Mouse (Mus musculus): ENCODE measurements around the gene Ppard. TPM values are rescaled to one million over a fixed set of nuclear protein-coding genes. Genes with fewer than 3 reads are reported as not detected.

Ppard gene
- polyA plus RNA-seq, 1 experiment from 2014 or later: 1.5 TPM

- H3K4me2 ChIP-seq: no peak overlapping the region
- H3K36me3 ChIP-seq: peaks cover 32% of the 10 kb centered on the region
- no peaks in the 10 kb centered on the region for H3K9me3 ChIP-seq
- H3K4me3 ChIP-seq: no peak overlapping the region
- H3K27ac ChIP-seq (replicated peaks): no peak overlapping the region
- WGBS: 64% methylated on average over 3 of the region's 3 CpGs
- no peak for ATAC-seq (ENCODE audit: extremely low read depth, insufficient number of reproducible peaks, low FRiP score, low TSS enrichment)
- H3K4me1 ChIP-seq: peaks cover 16% of the 10 kb centered on the region
- H3K9ac ChIP-seq: no peak overlapping the region
- H3K27me3 ChIP-seq (replicated peaks): no peaks in the 10 kb centered on the region
These were observed 68.3 kb downstream of the Ppard start for GRCm38 (mm10) chr17:28300850-28301249.

- no peaks in the 10 kb centered on the region for H3K27me3 ChIP-seq (replicated peaks)
- peaks cover 17% of the 10 kb centered on the region for H3K4me1 ChIP-seq
- H3K4me2 ChIP-seq: no peak overlapping the region
- no peak overlapping the region for H3K4me3 ChIP-seq
- peaks cover 4% of the 10 kb centered on the region for H3K36me3 ChIP-seq
- ATAC-seq (ENCODE audit: extremely low read depth, insufficient number of reproducible peaks, low FRiP score, low TSS enrichment): no peak
- no peaks in the 10 kb centered on the region for H3K9me3 ChIP-seq
- H3K9ac ChIP-seq: no peak overlapping the region
- H3K27ac ChIP-seq (replicated peaks): no peak overlapping the region
- 61% methylated on average over 10 of the region's 10 CpGs for WGBS
These were observed 72.7 kb downstream of the Ppard start for GRCm38 (mm10) chr17:28305172-28305571.

- Histone ChIP-seq H3K27me3 (replicated peaks) (no peaks in the 10 kb centered on the region), H3K27ac (replicated peaks) (peak overlapping the region; percentile 15; the same call in 1 of the 2 replicates), H3K4me3 (0 out of 2 replicates have a peak overlapping the region, but pooled peaks have one; percentile 11), H3K36me3 (no peaks in the 10 kb centered on the region), H3K9ac (peak overlapping the region; percentile 74), H3K4me1 (peaks cover 19% of the 10 kb centered on the region), H3K9me3 (no peaks in the 10 kb centered on the region), H3K4me2 (peak overlapping the region; percentile 58)
- no peak for ATAC-seq (ENCODE audit: extremely low read depth, insufficient number of reproducible peaks, low FRiP score, low TSS enrichment)
- WGBS: 14% methylated on average over 18 of the region's 18 CpGs
These were observed 76.0 kb downstream of the Ppard start for GRCm38 (mm10) chr17:28308297-28309195.

- Histone ChIP-seq H3K4me1 (peaks cover 30% of the 10 kb centered on the region), H3K4me3 (no peak overlapping the region), H3K27me3 (replicated peaks) (no peaks in the 10 kb centered on the region), H3K9ac (no peak overlapping the region), H3K36me3 (peaks cover 3% of the 10 kb centered on the region), H3K27ac (replicated peaks) (no peak overlapping the region), H3K9me3 (no peaks in the 10 kb centered on the region), H3K4me2 (no peak overlapping the region)
- ATAC-seq (ENCODE audit: extremely low read depth, insufficient number of reproducible peaks, low FRiP score, low TSS enrichment): no peak
- 72% methylated on average over 3 of the region's 3 CpGs for WGBS
These were observed 78.3 kb downstream of the Ppard start for GRCm38 (mm10) chr17:28310831-28311230.

- Histone ChIP-seq H3K27ac (replicated peaks) (no peak overlapping the region), H3K27me3 (replicated peaks) (no peaks in the 10 kb centered on the region), H3K9me3 (no peaks in the 10 kb centered on the region), H3K9ac (no peak overlapping the region), H3K36me3 (peaks cover 10% of the 10 kb centered on the region), H3K4me3 (no peak overlapping the region), H3K4me2 (no peak overlapping the region), H3K4me1 (peaks cover 32% of the 10 kb centered on the region)
- no peak for ATAC-seq (ENCODE audit: extremely low read depth, insufficient number of reproducible peaks, low FRiP score, low TSS enrichment)
- 79% methylated on average over 5 of the region's 5 CpGs for WGBS
These were observed 79.0 kb downstream of the Ppard start for GRCm38 (mm10) chr17:28311366-28312132.

- H3K4me3 ChIP-seq: peak overlapping the region; percentile 80
- H3K36me3 ChIP-seq: peaks cover 20% of the 10 kb centered on the region
- H3K27me3 ChIP-seq (replicated peaks): no peaks in the 10 kb centered on the region
- no peak for ATAC-seq (ENCODE audit: extremely low read depth, insufficient number of reproducible peaks, low FRiP score, low TSS enrichment)
- 26% methylated on average over 17 of the region's 17 CpGs for WGBS
- H3K9ac ChIP-seq: peak overlapping the region; percentile 33; the same call in 1 of the 2 replicates
- H3K4me2 ChIP-seq: peak overlapping the region; percentile 63
- no peaks in the 10 kb centered on the region for H3K9me3 ChIP-seq
- peak overlapping the region; percentile 53; the same call in 1 of the 2 replicates for H3K27ac ChIP-seq (replicated peaks)
- H3K4me1 ChIP-seq: peaks cover 32% of the 10 kb centered on the region
These were observed 80.0 kb downstream of the Ppard start for GRCm38 (mm10) chr17:28312232-28313211.

- Histone ChIP-seq H3K36me3 (peaks cover 28% of the 10 kb centered on the region), H3K27me3 (replicated peaks) (no peaks in the 10 kb centered on the region), H3K9ac (peak within 1 kb of the TSS; percentile 94), H3K4me2 (peak within 1 kb of the TSS; percentile 75), H3K4me1 (peaks cover 27% of the 10 kb centered on the region), H3K27ac (replicated peaks) (peak within 1 kb of the TSS; percentile 92), H3K9me3 (no peaks in the 10 kb centered on the region), H3K4me3 (peak within 1 kb of the TSS; percentile 80)
- peak; percentile 98 for ATAC-seq (ENCODE audit: extremely low read depth, insufficient number of reproducible peaks, low FRiP score, low TSS enrichment)
- under 1% methylated on average over 69 of the region's 69 CpGs for WGBS
These were observed 80.8 kb downstream of the Ppard start, which contains the start of gene Fance for GRCm38 (mm10) chr17:28313212-28313879. Gene Fance, plus strand, starts transcription at chr17:28313519.

- no peak; the same call in 1 of the 2 replicates for ATAC-seq (ENCODE audit: extremely low read depth, insufficient number of reproducible peaks, low FRiP score, low TSS enrichment)
- no peaks in the 10 kb centered on the region for H3K9me3 ChIP-seq
- H3K27ac ChIP-seq (replicated peaks): peak overlapping the region; percentile 92
- H3K4me2 ChIP-seq: peak overlapping the region; percentile 75
- peak overlapping the region; percentile 94 for H3K9ac ChIP-seq
- H3K27me3 ChIP-seq (replicated peaks): no peaks in the 10 kb centered on the region
- WGBS: 2% methylated on average over 11 of the region's 11 CpGs
- H3K4me1 ChIP-seq: peaks cover 23% of the 10 kb centered on the region
- peak overlapping the region; percentile 80 for H3K4me3 ChIP-seq
- peaks cover 33% of the 10 kb centered on the region for H3K36me3 ChIP-seq
These were observed 81.4 kb downstream of the Ppard start for GRCm38 (mm10) chr17:28313880-28314225.

GRCm38 (mm10) chr17:28315611-28316160 lies 83.2 kb downstream of the Ppard start:
- WGBS: 84% methylated on average over 20 of the region's 20 CpGs
- no peak overlapping the region for H3K27ac ChIP-seq (replicated peaks)
- ATAC-seq (ENCODE audit: extremely low read depth, insufficient number of reproducible peaks, low FRiP score, low TSS enrichment): no peak
- H3K4me2 ChIP-seq: no peak overlapping the region
- H3K4me1 ChIP-seq: peaks cover 23% of the 10 kb centered on the region
- no peaks in the 10 kb centered on the region for H3K9me3 ChIP-seq
- H3K4me3 ChIP-seq: no peak overlapping the region
- peaks cover 50% of the 10 kb centered on the region for H3K36me3 ChIP-seq
- peak overlapping the region; percentile 56; the same call in 1 of the 2 replicates for H3K9ac ChIP-seq
- no peaks in the 10 kb centered on the region for H3K27me3 ChIP-seq (replicated peaks)

- Histone ChIP-seq H3K27me3 (replicated peaks) (no peaks in the 10 kb centered on the region), H3K4me1 (peaks cover 23% of the 10 kb centered on the region), H3K27ac (replicated peaks) (no peak overlapping the region), H3K4me2 (no peak overlapping the region), H3K9me3 (no peaks in the 10 kb centered on the region), H3K4me3 (no peak overlapping the region), H3K9ac (no peak overlapping the region), H3K36me3 (peaks cover 56% of the 10 kb centered on the region)
- no peak for ATAC-seq (ENCODE audit: extremely low read depth, insufficient number of reproducible peaks, low FRiP score, low TSS enrichment)
- WGBS: 84% methylated on average over 9 of the region's 9 CpGs
These were observed 84.0 kb downstream of the Ppard start for GRCm38 (mm10) chr17:28316476-28316875.
